Mouse (Mus musculus): Measurements from ENCODE around the gene Gldc. TPM values are rescaled to one million over a fixed set of nuclear protein-coding genes. Genes with fewer than 3 reads are reported as not detected.

Gldc gene
- polyA plus RNA-seq, 1 experiment from 2014 or later = 13.0 TPM

DNA sequence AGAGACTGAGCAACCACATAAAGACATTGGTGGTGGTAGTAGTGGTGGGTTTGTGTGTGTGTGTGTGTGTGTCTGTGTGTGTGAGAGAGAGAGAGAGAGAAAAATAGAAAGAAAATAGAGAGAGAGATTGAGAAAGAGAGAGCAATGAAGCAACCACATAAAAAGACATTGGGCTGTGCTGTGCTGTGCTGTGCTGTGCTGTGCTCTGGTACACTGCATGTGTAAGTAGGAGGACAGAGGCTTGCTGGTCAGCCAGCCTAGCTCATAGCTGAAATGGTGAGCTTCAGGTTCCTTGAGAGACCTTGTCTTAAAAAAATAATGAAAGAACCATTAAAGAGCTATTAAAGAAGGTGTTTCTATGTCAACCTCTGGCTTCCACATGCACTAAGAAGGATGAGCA is 66.6 kb downstream of the Gldc start:
- no peak overlapping the region for H3K4me2 ChIP-seq (ENCODE audit: low read length)
- ATAC-seq (no peak), DNase-seq (ENCODE audit: low spot score) (no peak)
- H3K4me3 ChIP-seq (ENCODE audit: low read depth, low read length) = no peak overlapping the region
- no peaks in the 10 kb centered on the region for H3K36me3 ChIP-seq (ENCODE audit: control insufficient read depth, insufficient read depth, low read length)
- H3K4me1 ChIP-seq (ENCODE audit: control insufficient read depth, insufficient read depth, low read length) = peaks cover 3% of the 10 kb centered on the region
- H3K9ac ChIP-seq (ENCODE audit: low read length) = no peak overlapping the region
- H3K27me3 ChIP-seq (replicated peaks; ENCODE audit: control insufficient read depth, insufficient read depth, low read length) = no peaks in the 10 kb centered on the region
- H3K9me3 ChIP-seq (replicated peaks; ENCODE audit: control insufficient read depth, low read length) = no peaks in the 10 kb centered on the region
- H3K27ac ChIP-seq (ENCODE audit: low read depth, low read length) = no peak overlapping the region; the same call in 1 of the 2 replicates

- no peaks in the 10 kb centered on the region for H3K27me3 ChIP-seq (replicated peaks; ENCODE audit: control insufficient read depth, insufficient read depth, low read length)
- H3K4me3 ChIP-seq (ENCODE audit: low read depth, low read length) = no peak overlapping the region
- no peak overlapping the region for H3K9ac ChIP-seq (ENCODE audit: low read length)
- 63% methylated on average over 10 of the region's 10 CpGs for WGBS
- H3K27ac ChIP-seq (ENCODE audit: low read depth, low read length) = no peak overlapping the region
- H3K36me3 ChIP-seq (ENCODE audit: control insufficient read depth, insufficient read depth, low read length) = 0 out of 2 replicates have a peak, but pooled peaks cover 4% of the 10 kb centered on the region
- peaks cover 3% of the 10 kb centered on the region; the same call in 1 of the 2 replicates for H3K4me1 ChIP-seq (ENCODE audit: control insufficient read depth, insufficient read depth, low read length)
- DNase-seq (ENCODE audit: low spot score) = peak; percentile 40
- H3K4me2 ChIP-seq (ENCODE audit: low read length) = no peak overlapping the region
- no peak for ATAC-seq
- no peaks in the 10 kb centered on the region for H3K9me3 ChIP-seq (replicated peaks; ENCODE audit: control insufficient read depth, low read length)
Measured at GRCm38 (mm10) chr19:30107221-30107845, 67.9 kb downstream of the Gldc start.

- ATAC-seq = no peak
- WGBS = 92% methylated on average over 6 of the region's 6 CpGs
- no peak overlapping the region for H3K9ac ChIP-seq (ENCODE audit: low read length)
Measured at GRCm38 (mm10) chr19:30105045-30105842, 70.0 kb downstream of the Gldc start.

GRCm38 (mm10) chr19:30102620-30103019 is 72.6 kb downstream of the Gldc start:
- Histone ChIP-seq H3K36me3 (ENCODE audit: control insufficient read depth, insufficient read depth, low read length) (peaks cover 33% of the 10 kb centered on the region), H3K9ac (ENCODE audit: low read length) (no peak overlapping the region)

More at GRCm38 (mm10) chr19:30105045-30105842, 70.0 kb downstream of the Gldc start:
- H3K27ac ChIP-seq (ENCODE audit: low read depth, low read length) = no peak overlapping the region
- H3K4me3 ChIP-seq (ENCODE audit: low read depth, low read length) = no peak overlapping the region
- H3K4me1 ChIP-seq (ENCODE audit: control insufficient read depth, insufficient read depth, low read length) = peaks cover 3% of the 10 kb centered on the region; the same call in 1 of the 2 replicates
- no peak for DNase-seq (ENCODE audit: low spot score)
- no peaks in the 10 kb centered on the region for H3K27me3 ChIP-seq (replicated peaks; ENCODE audit: control insufficient read depth, insufficient read depth, low read length)
- H3K9me3 ChIP-seq (replicated peaks; ENCODE audit: control insufficient read depth, low read length) = no peaks in the 10 kb centered on the region
- H3K36me3 ChIP-seq (ENCODE audit: control insufficient read depth, insufficient read depth, low read length) = peaks cover 11% of the 10 kb centered on the region; the same call in 1 of the 2 replicates
- H3K4me2 ChIP-seq (ENCODE audit: low read length) = no peak overlapping the region

DNA sequence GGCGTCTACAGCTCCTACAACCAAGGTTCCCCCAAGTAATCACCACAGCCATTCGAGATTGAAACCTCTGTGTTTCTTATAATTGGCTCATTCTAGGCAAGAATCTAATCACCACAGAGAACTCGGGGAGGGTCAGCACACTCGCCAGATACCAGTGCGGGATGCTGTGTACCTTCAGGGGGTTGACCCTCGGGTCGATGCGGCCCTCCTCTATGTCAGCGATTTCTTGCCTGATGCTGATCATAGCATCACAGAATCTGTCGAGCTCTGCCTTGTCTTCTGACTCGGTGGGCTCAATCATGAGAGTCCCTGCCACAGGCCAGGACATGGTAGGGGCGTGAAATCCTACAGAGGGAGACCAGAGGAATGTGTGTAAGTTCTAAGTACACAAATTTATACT is 74.7 kb downstream of the Gldc start:
- Histone ChIP-seq H3K4me3 (ENCODE audit: low read depth, low read length) (no peak overlapping the region), H3K27ac (ENCODE audit: low read depth, low read length) (no peak overlapping the region), H3K9ac (ENCODE audit: low read length) (no peak overlapping the region), H3K4me1 (ENCODE audit: control insufficient read depth, insufficient read depth, low read length) (no peaks in the 10 kb centered on the region), H3K9me3 (replicated peaks; ENCODE audit: control insufficient read depth, low read length) (no peaks in the 10 kb centered on the region), H3K4me2 (ENCODE audit: low read length) (no peak overlapping the region), H3K36me3 (ENCODE audit: control insufficient read depth, insufficient read depth, low read length) (peaks cover 49% of the 10 kb centered on the region), H3K27me3 (replicated peaks; ENCODE audit: control insufficient read depth, insufficient read depth, low read length) (no peaks in the 10 kb centered on the region)
- DNase-seq (ENCODE audit: low spot score) = no peak
- 92% methylated on average over 12 of the region's 12 CpGs for WGBS
- no peak for ATAC-seq

More at GRCm38 (mm10) chr19:30102620-30103019, 72.6 kb downstream of the Gldc start:
- 95% methylated on average over 6 of the region's 6 CpGs for WGBS
- no peak for DNase-seq (ENCODE audit: low spot score)
- H3K9me3 ChIP-seq (replicated peaks; ENCODE audit: control insufficient read depth, low read length) = no peaks in the 10 kb centered on the region
- H3K4me3 ChIP-seq (ENCODE audit: low read depth, low read length) = no peak overlapping the region
- no peaks in the 10 kb centered on the region for H3K27me3 ChIP-seq (replicated peaks; ENCODE audit: control insufficient read depth, insufficient read depth, low read length)
- no peak overlapping the region for H3K27ac ChIP-seq (ENCODE audit: low read depth, low read length)
- peaks cover 3% of the 10 kb centered on the region; the same call in 1 of the 2 replicates for H3K4me1 ChIP-seq (ENCODE audit: control insufficient read depth, insufficient read depth, low read length)
- no peak overlapping the region for H3K4me2 ChIP-seq (ENCODE audit: low read length)
- no peak for ATAC-seq

DNA sequence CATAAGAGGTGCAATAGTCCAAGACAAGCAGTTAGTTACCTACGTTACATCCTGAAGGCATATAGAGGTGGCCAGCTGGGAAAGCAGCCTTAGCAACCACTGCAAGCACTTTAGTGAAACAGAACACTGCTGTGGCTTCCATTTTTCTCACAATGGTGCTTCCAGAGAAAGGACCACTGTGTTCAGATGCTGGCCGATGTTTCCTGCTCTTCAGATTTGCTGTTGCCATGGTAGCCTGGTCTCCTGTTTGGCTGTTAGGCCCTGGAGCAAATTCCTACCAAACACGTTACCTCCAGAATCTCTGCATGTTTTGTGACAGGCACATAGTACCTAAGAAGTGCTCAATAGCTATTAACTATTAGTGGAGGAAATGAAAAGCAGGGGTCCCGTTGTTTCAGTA is 78.2 kb downstream of the Gldc start:
- Histone ChIP-seq H3K4me2 (ENCODE audit: low read length) (no peak overlapping the region), H3K4me1 (ENCODE audit: control insufficient read depth, insufficient read depth, low read length) (no peaks in the 10 kb centered on the region), H3K9me3 (replicated peaks; ENCODE audit: control insufficient read depth, low read length) (no peaks in the 10 kb centered on the region), H3K9ac (ENCODE audit: low read length) (no peak overlapping the region), H3K27ac (ENCODE audit: low read depth, low read length) (peak overlapping the region; percentile 28; the same call in 1 of the 2 replicates), H3K27me3 (replicated peaks; ENCODE audit: control insufficient read depth, insufficient read depth, low read length) (no peaks in the 10 kb centered on the region), H3K4me3 (ENCODE audit: low read depth, low read length) (no peak overlapping the region), H3K36me3 (ENCODE audit: control insufficient read depth, insufficient read depth, low read length) (peaks cover 78% of the 10 kb centered on the region)
- peak; percentile 39 for DNase-seq (ENCODE audit: low spot score)
- peak; percentile 21; the same call in 1 of the 2 replicates for ATAC-seq
- 40% methylated on average over 4 of the region's 4 CpGs for WGBS

DNA sequence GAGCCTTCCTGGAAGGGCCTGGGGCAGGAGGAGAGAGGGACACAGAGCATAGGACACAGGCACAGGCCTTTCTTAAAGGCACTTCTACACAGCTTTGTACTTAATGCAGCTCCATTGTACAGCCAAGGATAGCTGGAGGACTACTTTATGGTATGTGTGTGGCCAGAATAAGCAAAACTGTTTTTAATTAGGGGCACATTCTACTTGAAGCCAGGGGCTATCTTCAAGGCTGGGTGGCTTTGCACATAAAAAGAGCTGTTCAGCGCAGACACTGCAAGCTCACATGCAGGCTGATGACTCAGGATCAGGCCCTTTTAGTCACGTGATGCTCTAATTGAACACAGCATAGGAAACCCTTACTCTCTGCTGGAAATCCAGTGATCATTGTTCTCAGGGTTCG is 79.0 kb downstream of the Gldc start:
- no peak overlapping the region for H3K27ac ChIP-seq (ENCODE audit: low read depth, low read length)
- no peak overlapping the region for H3K9ac ChIP-seq (ENCODE audit: low read length)
- WGBS = 11% methylated on average over 3 of the region's 3 CpGs

GRCm38 (mm10) chr19:30091644-30092295 is 83.5 kb downstream of the Gldc start:
- Histone ChIP-seq H3K4me1 (ENCODE audit: control insufficient read depth, insufficient read depth, low read length) (no peaks in the 10 kb centered on the region), H3K4me2 (ENCODE audit: low read length) (no peak overlapping the region), H3K9ac (ENCODE audit: low read length) (no peak overlapping the region), H3K27ac (ENCODE audit: low read depth, low read length) (peak overlapping the region; percentile 48), H3K4me3 (ENCODE audit: low read depth, low read length) (no peak overlapping the region), H3K36me3 (ENCODE audit: control insufficient read depth, insufficient read depth, low read length) (peaks cover 83% of the 10 kb centered on the region), H3K9me3 (replicated peaks; ENCODE audit: control insufficient read depth, low read length) (no peaks in the 10 kb centered on the region), H3K27me3 (replicated peaks; ENCODE audit: control insufficient read depth, insufficient read depth, low read length) (no peaks in the 10 kb centered on the region)
- DNase-seq (ENCODE audit: low spot score) (peak; percentile 47), ATAC-seq (peak; percentile 27; the same call in 1 of the 2 replicates)
- WGBS = 65% methylated on average over 12 of the region's 12 CpGs

More for the DNA sequence above, 79.0 kb downstream of the Gldc start:
- peak; percentile 42 for ATAC-seq
- H3K4me1 ChIP-seq (ENCODE audit: control insufficient read depth, insufficient read depth, low read length) = no peaks in the 10 kb centered on the region
- no peak overlapping the region for H3K4me3 ChIP-seq (ENCODE audit: low read depth, low read length)
- H3K9me3 ChIP-seq (replicated peaks; ENCODE audit: control insufficient read depth, low read length) = no peaks in the 10 kb centered on the region
- H3K36me3 ChIP-seq (ENCODE audit: control insufficient read depth, insufficient read depth, low read length) = peaks cover 87% of the 10 kb centered on the region
- no peak overlapping the region for H3K4me2 ChIP-seq (ENCODE audit: low read length)
- H3K27me3 ChIP-seq (replicated peaks; ENCODE audit: control insufficient read depth, insufficient read depth, low read length) = no peaks in the 10 kb centered on the region
- peak; percentile 62 for DNase-seq (ENCODE audit: low spot score)
